32 mouse cellular contexts compared by ENCODE assay signal in genomic region chr5:137883345-137883744, GRCm38 (mm10). TPM values are rescaled to one million over a fixed set of nuclear protein-coding genes. Genes with fewer than 3 reads are reported as not detected.
A peak's percentile ranks its signal among the peaks of the same experiment; 100 is the strongest.
DNase-seq lines count a peak whose midpoint lies in the region; ATAC-seq lines count a peak whose summit lies in the region.
"Had no signal": no experiment of that assay in that cellular context is flagged by ENCODE, and none has a peak within 500 bp of the region (broad histone marks: within the 10 kb centered on the region; RNA-seq: fewer than 3 reads in every experiment).

No protein-coding gene starts in this region.

- ATAC-seq in granulocyte monocyte progenitor cell, adult 5-6 weeks (replicated peaks; ENCODE audit: poor library complexity, severe bottlenecking): peak; percentile 50
- ATAC-seq: forebrain, embryonic 14.5 days; intestine, embryonic 16.5 days; lung, postnatal 0 days; midbrain, embryonic 15.5 days; Patski had no signal

- DNase-seq in adrenal gland, adult 8-10 months: peak; percentile 13
- DNase-seq in adrenal gland, adult 18-20 months (ENCODE audit: low spot score in 2 of 2): no peak
- peak; percentile 31 for DNase-seq in adrenal gland, postnatal 14 days
- DNase-seq in spleen, adult 12 weeks (ENCODE audit: low spot score): no peak
- no peak for DNase-seq in urinary bladder, postnatal 14 days (ENCODE audit: low spot score)
- no peak for DNase-seq in embryo, embryonic 9.5 days (ENCODE audit: extremely low spot score)
- DNase-seq: B cell, adult 2 months; cerebellum, adult 8-10 months; cerebellum, postnatal 25 days; gastrocnemius, postnatal 36 days; heart, adult 2 months; heart, postnatal 4 days; kidney, adult 9 months; kidney, postnatal 10 days; liver; lung, postnatal 4 days; right cerebral cortex, postnatal 25 days; spleen, adult 18-20 months; thymus, adult 18-20 months; thymus, postnatal 25 days had no signal

RNA-seq across cellular contexts. Expression of gene Pilrb2, which starts 11.7 kb away (rescaled TPM):
- total RNA-seq in adrenal gland, adult 8-10 months (2022): 1 to 10 TPM in 2 of 4 experiments, under 1 TPM in 1, not detected in 1; 0.93 to 3.2 (median 2.2) TPM
- total RNA-seq in adrenal gland, adult 18-20 months (2021): 1 to 10 TPM; 1.1 to 2.5 TPM
- 0.45 and 0.70 TPM in 2 replicates for total RNA-seq in adrenal gland, postnatal 14 days (2021)
- total RNA-seq in granulocyte monocyte progenitor cell, adult 5-6 weeks (2014; fragmentation: Nextera tagmentation): 3.2 and 13.2 TPM in 2 replicates
- total RNA-seq in granulocyte monocyte progenitor cell, adult 5-6 weeks (2017): 4.3 and 10.3 TPM in 2 replicates
- total RNA-seq: gastrocnemius, adult 18-20 months; layer of hippocampus, adult 18-20 months; layer of hippocampus, postnatal 10 days; left cerebral cortex, postnatal 14 days had no signal

RNA-seq across cellular contexts. Expression of gene Pilrb1, which starts 25.4 kb away (rescaled TPM):
- 1 to 10 TPM; 1.2 to 3.7 (median 1.9) TPM for total RNA-seq in adrenal gland, adult 8-10 months (2022)
- 1 to 10 TPM; 1.8 to 2.9 TPM for total RNA-seq in adrenal gland, adult 18-20 months (2021)
- total RNA-seq in adrenal gland, postnatal 14 days (2021): 0.67 and 1.6 TPM in 2 replicates
- 3.5 and 12.1 TPM in 2 replicates for total RNA-seq in granulocyte monocyte progenitor cell, adult 5-6 weeks (2014; fragmentation: Nextera tagmentation)
- total RNA-seq in granulocyte monocyte progenitor cell, adult 5-6 weeks (2017): 7.2 and 7.6 TPM in 2 replicates
- total RNA-seq: gastrocnemius, postnatal 36 days; layer of hippocampus, adult 18-20 months; layer of hippocampus, postnatal 10 days; left cerebral cortex, adult 18-20 months; left cerebral cortex, postnatal 14 days had no signal

RNA-seq across cellular contexts. Expression of gene Cyp3a13, which starts 38.1 kb away (rescaled TPM):
- total RNA-seq in adrenal gland, adult 8-10 months (2022): under 1 TPM in 3 of 4 experiments, not detected in 1; 0.17 to 0.26 (median 0.22) TPM
- under 1 TPM in 1 of 2 experiments, not detected in 1; 0.10 TPM for total RNA-seq in adrenal gland, adult 18-20 months (2021)
- total RNA-seq in adrenal gland, postnatal 14 days (2021): 0.26 and 7.7 TPM in 2 replicates
- not detected in 2 replicates for total RNA-seq in granulocyte monocyte progenitor cell, adult 5-6 weeks (2014; fragmentation: Nextera tagmentation)
- total RNA-seq in granulocyte monocyte progenitor cell, adult 5-6 weeks (2017): not detected in 2 replicates
- total RNA-seq: layer of hippocampus, postnatal 10 days; neutrophil, adult 5-6 weeks had no signal

RNA-seq across cellular contexts. Expression of gene Pilra, which starts 47.3 kb away (rescaled TPM):
- 1 to 10 TPM; 1.8 to 5.8 (median 4.1) TPM for total RNA-seq in adrenal gland, adult 8-10 months (2022)
- total RNA-seq in adrenal gland, adult 18-20 months (2021): 1 to 10 TPM; 2.6 to 4.3 TPM
- total RNA-seq in adrenal gland, postnatal 14 days (2021): 1.2 and 2.9 TPM in 2 replicates
- 3.2 and 4.0 TPM in 2 replicates for total RNA-seq in granulocyte monocyte progenitor cell, adult 5-6 weeks (2014; fragmentation: Nextera tagmentation)
- 11.4 and 12.7 TPM in 2 replicates for total RNA-seq in granulocyte monocyte progenitor cell, adult 5-6 weeks (2017)

Comparison
In these comparisons a context has a peak if more than half of its experiments do, and no peak if none do; other contexts are left out.
1. DNase-seq: peak in adrenal gland, adult 8-10 months (single experiment) and adrenal gland, postnatal 14 days (single experiment); none in adrenal gland, adult 18-20 months (0 of 2), spleen, adult 12 weeks (single experiment), urinary bladder, postnatal 14 days (single experiment) and embryo, embryonic 9.5 days (single experiment).